Mouse (Mus musculus): ENCODE data around the gene Suv39h2.
A peak's percentile ranks its signal among the peaks of the same experiment; 100 is the strongest.

Suv39h2 gene

DNA sequence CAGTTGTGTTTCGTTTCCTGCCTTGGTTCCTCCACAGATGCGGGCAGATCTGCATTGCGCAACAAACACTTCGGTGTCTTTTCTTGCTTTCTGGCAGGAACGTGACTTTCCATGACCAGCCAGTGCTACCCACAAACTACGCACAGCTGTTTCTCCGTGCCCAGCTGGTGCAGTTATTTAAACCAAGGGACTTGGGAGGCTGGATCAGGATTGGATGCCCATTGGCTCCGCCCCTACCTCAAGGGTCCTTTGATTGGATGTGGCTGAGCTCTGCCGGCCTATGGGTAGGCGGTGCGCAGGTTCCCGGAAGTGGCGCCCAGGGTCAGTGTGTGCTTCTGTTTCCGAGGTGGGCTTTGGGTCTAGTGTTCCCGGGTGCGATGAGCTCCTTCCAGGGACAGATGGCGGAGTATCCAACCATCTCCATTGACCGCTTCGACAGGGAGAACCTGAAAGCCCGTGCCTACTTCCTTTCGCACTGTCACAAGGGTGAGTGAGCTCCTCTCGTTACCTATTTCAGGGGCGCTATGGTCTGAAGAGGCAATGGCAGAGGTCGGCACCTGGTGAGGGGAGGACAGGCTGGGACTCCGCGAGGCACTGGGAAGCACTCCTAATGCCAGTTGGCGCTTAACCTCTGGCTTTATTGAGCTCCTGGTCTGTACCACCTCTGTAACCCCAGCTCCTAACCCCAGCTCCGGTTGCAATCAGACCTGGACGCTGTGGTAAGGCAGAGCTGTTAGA lies 50.8 kb downstream of the Suv39h2 start, which contains the start of gene Dclre1c:
Gene Dclre1c, plus strand, starts transcription at position 291 of the 738 bp plus-strand sequence.
- peak; percentile 96 for DNase-seq (ENCODE audit: extremely low read depth, low read depth)

DNA sequence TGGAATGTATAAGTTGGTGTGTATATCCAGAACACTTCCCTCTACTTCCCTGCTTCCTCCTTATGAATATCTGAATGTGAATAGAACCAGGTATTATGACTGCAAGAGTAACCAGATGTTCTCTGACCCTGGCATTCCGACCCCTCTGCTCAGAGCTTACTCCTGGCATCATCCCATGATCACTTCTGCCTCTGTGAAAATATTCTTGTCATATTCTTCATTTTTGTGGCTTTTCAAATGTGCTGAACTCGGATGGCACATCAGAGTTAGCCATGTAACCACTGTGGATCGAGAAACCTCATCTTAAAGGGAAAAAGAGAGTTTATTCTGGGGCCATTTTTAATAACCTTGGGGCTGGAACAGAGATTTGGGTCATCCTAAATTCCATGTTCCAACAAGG lies 52.3 kb downstream of the Suv39h2 start, which contains the start of gene Meig1:
Gene Meig1, minus strand, starts transcription at position 101 of the 400 bp plus-strand sequence.
- no peak for DNase-seq (ENCODE audit: extremely low read depth, low read depth)

DNA sequence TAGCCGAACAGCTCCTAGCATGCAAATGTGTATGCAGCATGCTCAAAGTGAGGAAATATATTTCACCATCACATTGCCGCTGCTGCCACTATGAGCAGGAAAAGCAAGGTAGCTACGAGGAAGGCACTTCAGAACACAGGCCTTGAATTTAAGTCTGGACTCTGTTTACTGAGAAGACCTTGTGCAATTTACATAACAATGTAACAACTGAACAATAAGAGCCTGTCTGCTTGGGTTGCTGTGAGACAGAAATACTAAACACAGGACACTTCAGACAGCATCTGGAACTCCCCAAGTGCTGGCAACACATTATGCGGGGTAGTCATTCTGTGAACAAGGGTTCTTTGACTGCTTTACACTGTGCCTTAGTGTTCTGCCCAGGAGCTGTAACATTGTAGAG lies 54.7 kb downstream of the Suv39h2 start:
- no peak for DNase-seq (ENCODE audit: extremely low read depth, low read depth)

DNA sequence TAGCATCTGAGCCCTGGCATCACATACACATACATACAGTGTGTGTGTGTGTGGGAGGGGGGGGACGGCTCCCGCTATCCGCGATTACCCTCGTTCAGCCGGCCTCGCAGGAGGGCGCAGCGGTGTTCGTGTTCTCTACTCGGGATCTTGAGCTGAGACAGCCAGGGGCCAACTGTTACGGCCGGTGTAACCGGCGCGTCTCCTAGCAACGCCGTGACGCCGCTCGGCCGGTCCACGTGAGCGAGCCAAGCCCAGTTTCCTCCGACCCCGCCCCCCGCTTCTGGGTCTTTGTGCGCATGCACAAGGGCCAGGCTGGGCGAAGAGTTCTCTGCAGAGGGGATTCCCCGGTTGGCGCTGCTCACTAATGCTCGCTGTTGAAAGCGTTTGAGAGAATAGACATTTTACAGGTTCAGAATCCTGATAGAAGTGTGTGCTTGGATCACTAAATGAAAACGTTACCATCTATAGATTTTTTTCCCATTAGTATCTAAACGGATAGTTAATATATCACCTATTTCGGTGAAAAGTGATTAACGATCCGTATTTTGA lies 55.9 kb downstream of the Suv39h2 start:
- peak; percentile 70 for DNase-seq (ENCODE audit: extremely low read depth, low read depth)

DNA sequence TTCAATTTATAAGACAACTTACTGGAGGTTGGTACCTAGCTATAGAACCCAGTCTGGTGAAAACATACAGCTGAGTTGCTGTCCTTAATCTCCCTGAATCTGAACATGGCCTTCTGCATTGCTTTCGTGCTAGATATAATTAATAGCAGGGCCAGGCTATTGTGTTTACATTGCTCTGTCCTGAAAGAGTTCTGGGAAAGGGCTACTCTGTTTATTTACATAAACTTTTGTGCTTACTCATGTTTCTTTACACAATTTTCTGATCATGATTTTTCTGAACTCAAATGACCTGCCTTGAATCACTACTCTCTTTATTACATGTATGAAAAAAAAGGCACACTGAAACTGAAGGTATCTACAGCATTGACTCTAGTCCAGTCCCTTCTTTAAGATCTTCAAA lies 59.2 kb downstream of the Suv39h2 start:
- no peak for DNase-seq (ENCODE audit: extremely low read depth, low read depth)

DNA sequence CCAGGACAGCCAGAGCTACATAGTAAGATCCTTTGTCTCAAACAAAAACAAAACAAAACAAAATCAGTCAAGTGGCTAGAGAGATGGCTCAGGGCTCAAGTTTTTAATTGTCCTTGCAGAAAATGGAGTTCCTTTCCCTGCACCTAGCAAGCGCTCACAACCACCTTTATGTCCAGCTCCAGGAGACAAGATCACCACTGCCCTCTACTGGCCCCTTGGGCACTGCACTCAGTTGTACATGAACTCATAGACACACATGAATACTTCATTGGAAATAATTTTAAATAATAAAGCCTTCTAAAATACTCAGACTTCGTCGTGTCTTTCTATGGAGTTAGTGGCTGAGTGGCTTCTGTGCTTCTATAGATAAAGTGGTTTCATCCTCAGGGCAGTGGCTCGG lies 60.6 kb downstream of the Suv39h2 start:
- peak; percentile 51 for DNase-seq (ENCODE audit: extremely low read depth, low read depth)

DNA sequence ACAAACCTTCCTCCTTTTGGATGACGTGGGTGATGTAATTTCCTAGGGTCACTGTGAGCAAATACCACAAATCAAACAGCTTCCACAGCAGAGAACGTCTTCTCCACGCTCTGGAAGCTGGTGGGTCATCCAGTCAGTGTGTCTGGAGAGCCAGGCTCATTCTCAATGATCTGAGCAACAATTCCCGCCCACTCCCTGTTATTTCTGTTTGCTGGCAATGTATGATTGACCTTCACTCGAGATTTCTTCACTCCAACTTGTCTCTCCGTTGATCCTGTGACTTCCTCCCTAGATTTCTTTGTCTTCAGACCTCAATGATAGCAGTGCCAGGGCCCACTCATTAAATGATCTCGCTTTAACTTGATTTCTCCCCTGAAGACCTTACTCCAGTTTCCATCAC lies 67.1 kb downstream of the Suv39h2 start:
- no peak for DNase-seq (ENCODE audit: extremely low read depth, low read depth)

DNA sequence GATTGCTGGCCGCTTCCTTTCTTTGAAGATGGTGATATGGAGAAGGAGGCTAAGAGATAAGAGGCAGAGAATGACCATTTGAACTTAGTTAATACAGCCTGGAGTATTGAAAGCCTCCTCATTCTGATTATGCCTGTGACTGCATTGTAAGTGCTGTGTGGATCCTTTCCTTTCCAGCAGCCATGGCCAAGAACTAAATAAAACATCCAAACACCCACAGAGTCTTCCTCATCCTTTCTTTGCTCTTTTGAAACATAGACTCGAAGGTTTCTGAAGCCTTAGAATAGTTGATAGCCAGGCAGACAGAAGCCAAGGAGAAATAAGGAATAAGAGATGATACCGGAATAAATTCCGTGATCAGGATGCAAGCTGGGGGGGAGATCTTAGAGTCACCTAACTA lies 68.8 kb downstream of the Suv39h2 start:
- DNase-seq (ENCODE audit: extremely low read depth, low read depth): no peak
